In genomic region chr3:53109879-53110278, GRCm38 (mm10) we compare ENCODE assay signal across 17 mouse cellular contexts.
DNase-seq lines count a peak whose midpoint lies in the region; ATAC-seq lines count a peak whose summit lies in the region.
"Had no signal": no experiment of that assay in that cellular context is flagged by ENCODE, and none has a peak within 500 bp of the region (broad histone marks: within the 10 kb centered on the region; RNA-seq: fewer than 3 reads in every experiment).

No protein-coding gene starts in this region.

- H3K4me3 ChIP-seq in heart, embryonic 15.5 days: no peak overlapping the region
- H3K4me3 ChIP-seq in midbrain, embryonic 15.5 days: no peak overlapping the region
- H3K4me3 ChIP-seq: hindbrain, embryonic 12.5 days; limb, embryonic 12.5 days; lung, embryonic 15.5 days; midbrain, embryonic 12.5 days had no signal

- H3K27ac ChIP-seq in heart, embryonic 15.5 days: peak overlapping the region; percentile 12; the same call in 1 of the 2 replicates
- H3K27ac ChIP-seq in midbrain, embryonic 15.5 days: no peak overlapping the region
- H3K27ac ChIP-seq: hindbrain, embryonic 12.5 days; lung, embryonic 15.5 days; midbrain, embryonic 12.5 days had no signal

- no peaks in the 10 kb centered on the region for H3K36me3 ChIP-seq in heart, embryonic 15.5 days
- no peaks in the 10 kb centered on the region for H3K36me3 ChIP-seq in midbrain, embryonic 15.5 days (replicated peaks)
- H3K36me3 ChIP-seq: hindbrain, embryonic 12.5 days had no signal

- peaks cover 32% of the 10 kb centered on the region for H3K4me1 ChIP-seq in heart, embryonic 15.5 days (replicated peaks)
- H3K4me1 ChIP-seq in midbrain, embryonic 15.5 days: peaks cover 15% of the 10 kb centered on the region
- H3K4me1 ChIP-seq: lung, embryonic 15.5 days had no signal

- no peaks in the 10 kb centered on the region for H3K9me3 ChIP-seq in heart, embryonic 15.5 days (replicated peaks)
- no peaks in the 10 kb centered on the region for H3K9me3 ChIP-seq in midbrain, embryonic 15.5 days
- H3K9me3 ChIP-seq: lung, embryonic 15.5 days had no signal

- H3K4me2 ChIP-seq in heart, embryonic 15.5 days: no peak overlapping the region
- no peak overlapping the region for H3K4me2 ChIP-seq in midbrain, embryonic 15.5 days
- H3K4me2 ChIP-seq: hindbrain, embryonic 12.5 days; lung, embryonic 15.5 days had no signal

- no peaks in the 10 kb centered on the region for H3K27me3 ChIP-seq in heart, embryonic 15.5 days
- H3K27me3 ChIP-seq in midbrain, embryonic 15.5 days (replicated peaks): no peaks in the 10 kb centered on the region
- H3K27me3 ChIP-seq: hindbrain, embryonic 12.5 days; limb, embryonic 12.5 days; lung, embryonic 15.5 days had no signal

- no peak for ATAC-seq in heart, embryonic 15.5 days (replicated peaks; ENCODE audit: insufficient number of reproducible peaks, insufficient read depth, low FRiP score, low read depth)
- ATAC-seq in midbrain, embryonic 15.5 days (replicated peaks): no peak
- ATAC-seq: intestine, embryonic 16.5 days had no signal

- WGBS in heart, embryonic 15.5 days: 21% methylated on average over 3 of the region's 3 CpGs
- WGBS in midbrain, embryonic 15.5 days: 44% methylated on average over 3 of the region's 3 CpGs

- H3K9ac ChIP-seq in heart, embryonic 15.5 days: no peak overlapping the region
- no peak overlapping the region for H3K9ac ChIP-seq in midbrain, embryonic 15.5 days
- H3K9ac ChIP-seq: hindbrain, embryonic 12.5 days; limb, embryonic 12.5 days; lung, embryonic 15.5 days; midbrain, embryonic 12.5 days had no signal

- no peak for DNase-seq in heart, postnatal 25 days (ENCODE audit: low spot score)
- peak; percentile 68 for DNase-seq in ES-CJ7 (ENCODE audit: low read depth, low spot score)
- DNase-seq in ZHBTc4 (ENCODE audit: low read depth, low spot score): peak; percentile 80
- peak; percentile 48 for DNase-seq in lung, postnatal 10 days
- no peak for DNase-seq in testis, postnatal 14 days (ENCODE audit: low spot score)
- no peak for DNase-seq in thymus, postnatal 14 days
- DNase-seq: cerebellum, adult 11 months; kidney, postnatal 4 days; right cerebral cortex, postnatal 4 days; thymus, postnatal 36 days had no signal

- intact Hi-C loops in heart, postnatal 25 days (cut with DNase I): no loop called here

Comparison
In these comparisons a context has a peak if more than half of its experiments do, and no peak if none do; other contexts are left out.
1. DNase-seq: peak in ES-CJ7 (single experiment), ZHBTc4 (single experiment) and lung, postnatal 10 days (single experiment); none in heart, postnatal 25 days (single experiment), testis, postnatal 14 days (single experiment) and thymus, postnatal 14 days (single experiment).